10 mouse cellular contexts compared by ENCODE assay signal in genomic region chr16:52134631-52135227, GRCm38 (mm10).
DNase-seq lines count a peak whose midpoint lies in the region; ATAC-seq lines count a peak whose summit lies in the region.
"Had no signal": no experiment of that assay in that cellular context is flagged by ENCODE, and none has a peak within 500 bp of the region (broad histone marks: within the 10 kb centered on the region; RNA-seq: fewer than 3 reads in every experiment).

No protein-coding gene starts in this region.

- intact Hi-C loops in heart, postnatal 10 days (cut with DNase I) = loop anchor here (5.0 kb wide), 1 partner anchor 102 kb away; the partner anchor contains the start of gene Cblb

- peak; percentile 71 for DNase-seq in 416B (ENCODE audit: low read depth)
- DNase-seq in cerebellum, adult 11 months = peak; percentile 21
- DNase-seq in forebrain, embryonic 10.5 days (ENCODE audit: extremely low spot score, low spot score) = peak; percentile 21
- peak; percentile 50 to 58 for DNase-seq in heart, postnatal 10 days
- peak; percentile 28 to 83 for DNase-seq in left cerebral cortex, adult 8-10 months (ENCODE audit: low spot score in 2 of 2)
- DNase-seq in ovary, postnatal 10 days (ENCODE audit: low spot score) = no peak
- no peak for DNase-seq in thymus, postnatal 25 days
- DNase-seq: liver, embryonic 13.5 days had no signal

- H3K9me3 ChIP-seq in forebrain, embryonic 10.5 days = no peaks in the 10 kb centered on the region
- H3K9me3 ChIP-seq in neural tube, embryonic 15.5 days (replicated peaks) = no peaks in the 10 kb centered on the region
- H3K9me3 ChIP-seq: liver, embryonic 13.5 days; stomach, embryonic 15.5 days had no signal

- no peak overlapping the region for H3K27ac ChIP-seq in forebrain, embryonic 10.5 days
- no peak overlapping the region for H3K27ac ChIP-seq in neural tube, embryonic 15.5 days (replicated peaks)
- H3K27ac ChIP-seq: liver, embryonic 13.5 days; stomach, embryonic 15.5 days had no signal

- no peak overlapping the region for H3K4me2 ChIP-seq in neural tube, embryonic 15.5 days
- H3K4me2 ChIP-seq: liver, embryonic 13.5 days; stomach, embryonic 15.5 days had no signal

- 67% methylated on average over 11 of the region's 11 CpGs for whole genome bisulfite sequencing in forebrain, embryonic 10.5 days
- 52% methylated on average over 11 of the region's 11 CpGs for WGBS in neural tube, embryonic 15.5 days

- H3K36me3 ChIP-seq in forebrain, embryonic 10.5 days (replicated peaks) = peaks cover 51% of the 10 kb centered on the region
- no peaks in the 10 kb centered on the region for H3K36me3 ChIP-seq in neural tube, embryonic 15.5 days
- H3K36me3 ChIP-seq: liver, embryonic 13.5 days; stomach, embryonic 15.5 days had no signal

- no peak overlapping the region for H3K4me3 ChIP-seq in forebrain, embryonic 10.5 days
- no peak overlapping the region for H3K4me3 ChIP-seq in neural tube, embryonic 15.5 days (replicated peaks)
- H3K4me3 ChIP-seq: liver, embryonic 13.5 days; stomach, embryonic 15.5 days had no signal

- peaks cover 18% of the 10 kb centered on the region for H3K4me1 ChIP-seq in forebrain, embryonic 10.5 days
- peaks cover 6% of the 10 kb centered on the region; the same call in 1 of the 2 replicates for H3K4me1 ChIP-seq in neural tube, embryonic 15.5 days
- H3K4me1 ChIP-seq: liver, embryonic 13.5 days; stomach, embryonic 15.5 days had no signal

- peak; percentile 54; the same call in 1 of the 2 replicates for ATAC-seq in neural tube, embryonic 15.5 days (ENCODE audit: low FRiP score)

- H3K9ac ChIP-seq in neural tube, embryonic 15.5 days (replicated peaks) = no peak overlapping the region
- H3K9ac ChIP-seq: liver, embryonic 13.5 days; stomach, embryonic 15.5 days had no signal

- H3K27me3 ChIP-seq in forebrain, embryonic 10.5 days (ENCODE audit: poor library complexity, severe bottlenecking) = no peaks in the 10 kb centered on the region
- H3K27me3 ChIP-seq in neural tube, embryonic 15.5 days (replicated peaks) = no peaks in the 10 kb centered on the region
- H3K27me3 ChIP-seq: liver, embryonic 13.5 days; stomach, embryonic 15.5 days had no signal

Comparison
In these comparisons a context has a peak if more than half of its experiments do, and no peak if none do; other contexts are left out.
1. DNase-seq: peak in 416B (single experiment), cerebellum, adult 11 months (single experiment), forebrain, embryonic 10.5 days (single experiment), heart, postnatal 10 days (2 of 2) and left cerebral cortex, adult 8-10 months (2 of 2); none in ovary, postnatal 10 days (single experiment) and thymus, postnatal 25 days (single experiment).